Mouse (Mus musculus): Measurements from ENCODE around the gene Paqr7.

Gene Paqr7

GRCm38 (mm10) chr4:134501095-134501494 is 4.6 kb downstream of the Paqr7 start:
- no peak for DNase-seq (ENCODE audit: low spot score in 2 of 2)

- DNase-seq (ENCODE audit: low spot score in 2 of 2), result no peak
These were observed 7.3 kb downstream of the Paqr7 start for GRCm38 (mm10) chr4:134503686-134504357.

DNA sequence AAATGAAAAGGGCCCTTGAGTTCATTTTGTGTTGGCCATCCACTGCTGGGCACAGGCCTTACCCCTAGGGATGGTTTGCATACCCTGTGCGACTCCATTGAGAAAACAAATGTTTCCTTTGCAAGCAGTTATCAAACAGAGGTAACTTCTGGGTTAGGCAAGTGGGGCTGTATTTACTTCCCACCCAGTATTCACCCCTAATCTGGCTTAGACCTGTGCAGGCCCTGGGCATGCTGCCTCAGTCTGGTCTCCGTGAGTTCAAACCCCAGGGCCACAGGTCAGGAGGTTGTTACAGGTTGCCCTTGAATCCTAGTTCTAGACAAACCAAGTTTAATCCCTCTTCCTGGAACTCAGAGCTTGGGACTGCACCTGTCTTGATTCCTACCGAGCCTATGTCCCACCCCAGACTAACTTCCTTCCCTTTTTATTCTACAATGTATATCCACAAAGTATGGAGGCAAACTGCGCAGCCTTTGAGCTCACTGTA is 8.8 kb downstream of the Paqr7 start:
- no peak for DNase-seq (ENCODE audit: low spot score in 2 of 2)

- no peak for DNase-seq (ENCODE audit: low spot score in 2 of 2)
These were observed 9.6 kb downstream of the Paqr7 start for GRCm38 (mm10) chr4:134505966-134506594.

DNA sequence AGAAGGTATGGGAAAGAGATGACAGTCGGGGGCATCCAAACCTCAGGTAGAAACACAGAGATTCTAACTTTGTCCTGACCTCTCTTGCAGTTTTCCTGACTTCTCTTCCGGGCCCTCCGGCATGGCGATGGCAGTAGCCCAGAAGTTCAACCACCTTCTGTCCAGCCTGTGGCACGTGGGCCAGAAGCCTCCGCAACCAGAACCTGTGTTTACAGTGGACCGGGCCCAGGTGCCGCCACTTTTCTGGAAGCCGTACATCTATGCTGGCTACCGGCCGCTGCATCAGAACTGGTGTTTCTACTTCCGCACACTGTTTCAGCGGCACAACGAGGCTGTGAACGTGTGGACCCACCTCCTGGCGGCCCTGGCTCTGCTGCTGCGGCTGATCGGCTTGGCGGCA is 10.2 kb downstream of the Paqr7 start:
- no peak for DNase-seq (ENCODE audit: low spot score in 2 of 2)

GRCm38 (mm10) chr4:134510396-134510795 is 13.9 kb downstream of the Paqr7 start:
- no peak for DNase-seq (ENCODE audit: low spot score in 2 of 2)

- peak; percentile 79 to 81 for DNase-seq (ENCODE audit: low spot score in 2 of 2)
These were observed 14.4 kb downstream of the Paqr7 start, which contains the start of gene Aunip for GRCm38 (mm10) chr4:134510845-134511411. Gene Aunip (plus strand): TSS chr4:134510999.

DNA sequence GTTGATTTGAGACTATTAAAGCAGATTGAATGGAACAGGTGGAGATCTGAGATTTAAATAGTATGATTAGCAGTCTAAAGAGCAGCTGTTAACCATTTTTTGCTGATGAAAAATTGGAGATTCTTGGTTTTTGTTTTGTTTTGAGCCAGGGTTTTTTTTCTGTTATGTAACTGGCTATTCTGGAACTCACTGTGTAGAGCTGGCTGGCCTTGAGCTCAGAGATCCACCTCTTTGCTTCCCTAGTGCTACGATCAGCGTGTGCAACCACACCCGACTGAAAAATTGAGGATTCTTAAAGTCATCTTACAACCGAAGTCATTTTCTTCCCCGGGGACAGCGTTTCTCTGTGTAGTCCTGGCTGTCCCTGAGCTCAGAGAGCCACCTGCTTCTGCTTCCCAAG is 15.2 kb downstream of the Paqr7 start:
- DNase-seq (ENCODE audit: low spot score in 2 of 2), result no peak

DNA sequence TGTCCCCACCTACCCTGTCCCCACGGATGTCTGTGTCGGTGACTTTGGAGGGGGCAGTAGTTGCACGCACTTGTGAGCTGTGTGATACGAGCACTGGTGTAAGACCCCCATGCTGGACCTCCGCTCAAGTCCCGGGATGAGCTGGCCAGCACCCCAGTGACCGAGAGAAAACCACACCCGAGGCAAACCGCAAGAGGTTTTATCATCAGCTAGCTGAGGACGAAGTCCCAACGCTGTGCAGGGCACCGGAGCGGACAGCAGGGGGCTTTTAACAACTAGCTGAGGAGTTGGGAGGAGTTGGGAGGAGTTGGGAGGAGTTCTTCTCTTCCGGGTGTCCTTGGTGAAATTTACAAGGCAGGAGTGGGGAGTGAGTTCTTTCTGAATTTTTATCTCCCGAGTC is 16.3 kb downstream of the Paqr7 start:
- peak in 1 of 2 experiments; percentile 46 for DNase-seq (ENCODE audit: low spot score in 2 of 2)

GRCm38 (mm10) chr4:134514309-134514930 is 17.9 kb downstream of the Paqr7 start:
- no peak for DNase-seq (ENCODE audit: low spot score in 2 of 2)

DNA sequence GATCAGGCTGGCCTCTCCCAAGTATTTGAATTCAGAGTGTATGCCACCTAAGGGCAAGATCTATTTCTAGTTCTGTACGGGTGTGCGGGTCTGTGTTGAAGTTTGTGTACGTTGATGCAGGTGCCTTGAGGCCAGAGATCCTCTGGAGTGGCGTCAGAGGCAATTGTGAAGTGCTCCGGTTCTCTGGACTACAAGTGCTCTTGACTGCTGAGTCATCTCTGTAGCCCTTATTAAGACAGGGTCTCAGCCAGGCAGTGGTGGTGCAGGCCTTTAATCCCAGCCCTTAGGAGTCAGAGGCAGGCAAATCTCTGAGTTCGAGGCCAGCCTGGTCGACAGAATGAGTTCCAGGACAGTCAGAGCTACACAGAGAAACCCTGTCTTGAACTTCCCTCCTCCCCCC is 19.1 kb downstream of the Paqr7 start:
- no peak for DNase-seq (ENCODE audit: low spot score in 2 of 2)

DNA sequence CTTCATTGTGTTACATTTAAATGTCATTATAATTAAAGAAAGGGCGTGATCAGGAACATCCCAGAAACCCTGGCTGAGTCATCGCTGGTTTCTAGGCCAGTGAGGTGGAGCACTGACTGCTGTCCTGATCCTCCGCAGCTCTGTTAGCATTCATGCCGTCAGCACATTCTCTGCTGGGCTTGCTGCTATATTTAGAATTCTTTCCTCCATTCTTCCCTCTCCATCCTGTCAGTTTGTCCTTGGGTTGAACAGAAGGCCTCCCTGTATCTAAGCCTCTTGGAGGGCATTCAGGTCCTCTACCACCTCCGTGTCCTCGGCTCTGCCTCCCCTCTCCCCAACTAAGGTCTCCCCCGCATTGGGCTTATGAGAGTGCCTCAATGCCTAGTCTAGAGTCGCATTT is 20.5 kb downstream of the Paqr7 start:
- peak; percentile 62 to 66 for DNase-seq (ENCODE audit: low spot score in 2 of 2)

- DNase-seq (ENCODE audit: low spot score in 2 of 2), result peak; percentile 53
These were observed 21.2 kb downstream of the Paqr7 start for GRCm38 (mm10) chr4:134517719-134518118.

DNA sequence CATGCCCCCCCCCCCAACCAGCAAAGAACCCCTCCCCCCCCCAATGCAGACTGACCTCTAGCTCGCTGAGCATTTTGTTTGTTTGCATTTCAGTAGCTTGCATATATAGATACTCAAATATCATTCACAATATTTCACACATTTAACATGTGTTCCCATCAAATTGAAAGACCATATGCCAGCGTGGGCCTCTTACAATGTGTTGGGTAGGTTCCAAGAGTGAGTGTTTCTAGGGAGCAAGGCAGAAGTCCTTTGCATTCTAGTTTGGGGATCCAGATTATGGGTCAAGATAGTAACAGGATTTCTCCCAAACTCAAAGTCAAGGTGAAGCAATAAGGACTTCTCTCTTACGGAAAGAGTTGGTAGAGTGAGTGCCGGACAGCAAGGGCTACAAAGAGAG is 22.0 kb downstream of the Paqr7 start:
- DNase-seq (ENCODE audit: low spot score in 2 of 2), result no peak

GRCm38 (mm10) chr4:134519281-134519680 is 22.8 kb downstream of the Paqr7 start:
- DNase-seq (ENCODE audit: low spot score in 2 of 2), result no peak

DNA sequence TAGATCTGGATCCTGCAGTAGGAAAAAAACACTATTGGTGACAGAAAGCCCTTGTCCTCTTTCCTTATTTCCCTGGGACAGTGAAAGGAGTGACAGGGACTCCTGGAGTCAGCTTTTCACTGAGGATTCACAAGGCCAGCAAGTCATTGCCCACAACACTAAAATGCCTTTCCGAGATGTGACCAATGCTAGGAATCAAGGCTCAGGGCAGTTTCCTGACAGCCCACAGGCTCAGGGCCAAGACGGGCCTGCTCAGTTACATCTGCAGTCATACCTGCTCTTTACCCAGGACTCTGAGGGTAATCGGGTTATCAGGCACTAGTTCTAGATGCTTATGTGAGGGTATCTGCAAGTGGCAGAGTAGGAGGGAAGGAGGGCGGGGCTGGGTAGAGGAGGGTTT is 26.9 kb downstream of the Paqr7 start:
- no peak for DNase-seq (ENCODE audit: low spot score in 2 of 2)

GRCm38 (mm10) chr4:134525806-134526205 is 29.3 kb downstream of the Paqr7 start:
- DNase-seq (ENCODE audit: low spot score in 2 of 2), result no peak

DNA sequence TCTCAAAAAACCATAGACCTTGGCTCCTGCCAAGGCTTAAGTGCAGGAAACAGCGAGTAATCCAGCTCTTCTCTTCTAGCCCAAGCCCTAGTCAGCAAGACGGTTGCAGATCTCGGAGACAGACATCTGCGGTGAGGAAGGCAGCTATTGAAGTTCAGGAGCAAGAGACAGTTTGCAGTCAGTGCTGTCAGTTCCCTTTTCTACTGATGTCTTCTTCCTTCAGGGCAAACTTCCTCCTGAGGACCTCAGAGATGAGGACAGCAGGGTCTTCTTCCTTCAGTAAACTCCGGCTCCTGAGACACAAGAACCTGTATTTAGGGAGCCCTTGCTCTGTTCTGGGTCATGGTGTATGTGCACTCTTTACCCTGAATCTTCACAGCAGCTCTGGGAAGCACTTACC is 29.7 kb downstream of the Paqr7 start:
- no peak for DNase-seq (ENCODE audit: low spot score in 2 of 2)

DNA sequence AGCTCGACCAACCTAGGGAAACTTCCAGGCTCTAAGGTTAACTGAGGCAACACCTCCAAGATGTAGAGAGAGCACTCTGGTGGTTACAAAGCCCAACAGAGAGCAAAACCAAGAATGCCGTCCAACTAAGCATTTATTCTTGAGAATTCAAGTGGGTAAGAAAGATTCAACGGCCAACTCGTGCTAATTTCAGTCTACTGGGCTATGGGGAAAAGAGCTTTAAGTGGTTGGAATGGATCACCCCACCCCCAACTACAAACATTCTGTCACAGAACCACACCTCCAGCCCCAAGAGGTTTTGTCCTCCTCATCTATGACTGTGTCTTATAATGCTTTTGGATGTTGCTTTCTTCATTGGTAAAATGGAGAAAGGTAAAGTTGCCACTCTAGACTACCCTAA is 36.4 kb downstream of the Paqr7 start:
- DNase-seq (ENCODE audit: low spot score in 2 of 2), result no peak

- DNase-seq (ENCODE audit: low spot score in 2 of 2), result no peak
These were observed 36.9 kb downstream of the Paqr7 start for GRCm38 (mm10) chr4:134533421-134533820.

- DNase-seq (ENCODE audit: low spot score in 2 of 2), result no peak
These were observed 37.8 kb downstream of the Paqr7 start for GRCm38 (mm10) chr4:134534124-134534886.
